ENCODE assay signal across 8 mouse cellular contexts in genomic region chr5:99339790-99340189, GRCm38 (mm10).
DNase-seq lines count a peak whose midpoint lies in the region; ATAC-seq and TF ChIP-seq lines count a peak whose summit lies in the region.

No protein-coding gene starts in this region.

- TF ChIP-seq CTCF in intestine, postnatal 0 days (IDR thresholded peaks at IDR 0.05; ENCODE audit: low read depth) = no peak
- no peak for TF ChIP-seq CTCF in liver, adult 2 months (IDR thresholded peaks at IDR 0.05; ENCODE audit: low read depth, low read length)

- no peaks in the 10 kb centered on the region for H3K27me3 ChIP-seq in intestine, postnatal 0 days (replicated peaks; ENCODE audit: control insufficient read depth, insufficient read depth, low read length)
- no peaks in the 10 kb centered on the region for H3K27me3 ChIP-seq in liver, adult 2 months (ENCODE audit: control insufficient read depth, insufficient read depth, low read length)
- H3K27me3 ChIP-seq in forebrain, embryonic 16.5 days (replicated peaks; ENCODE audit: control insufficient read depth, insufficient read depth, low read length) = no peaks in the 10 kb centered on the region

- no peaks in the 10 kb centered on the region for H3K36me3 ChIP-seq in intestine, postnatal 0 days (ENCODE audit: control insufficient read depth, insufficient read depth)
- no peaks in the 10 kb centered on the region for H3K36me3 ChIP-seq in liver, adult 2 months (ENCODE audit: control insufficient read depth, insufficient read depth, low read length)
- no peaks in the 10 kb centered on the region for H3K36me3 ChIP-seq in forebrain, embryonic 16.5 days (ENCODE audit: control insufficient read depth, insufficient read depth)

- 0 out of 2 replicates have a peak, but pooled peaks cover 3% of the 10 kb centered on the region for H3K4me1 ChIP-seq in intestine, postnatal 0 days (replicated peaks; ENCODE audit: control insufficient read depth, insufficient read depth, low read length)
- H3K4me1 ChIP-seq in liver, adult 2 months (ENCODE audit: control insufficient read depth, insufficient read depth, low read length) = peaks cover 2% of the 10 kb centered on the region; the same call in 1 of the 2 replicates
- H3K4me1 ChIP-seq in forebrain, embryonic 16.5 days (replicated peaks; ENCODE audit: control insufficient read depth, insufficient read depth, low read length) = 0 out of 2 replicates have a peak, but pooled peaks cover 4% of the 10 kb centered on the region

- TF ChIP-seq POLR2A in liver, adult 2 months (IDR thresholded peaks at IDR 0.05; ENCODE audit: extremely low read depth, insufficient read depth, low read length) = no peak

- intact Hi-C loops in gastrocnemius, postnatal 36 days (cut with DNase I) = no loop called here

- WGBS in intestine, postnatal 0 days = 23% methylated on average over 15 of the region's 15 CpGs
- 16% methylated on average over 15 of the region's 15 CpGs for WGBS in liver, adult 2 months
- 75% methylated on average over 15 of the region's 15 CpGs for WGBS in forebrain, embryonic 16.5 days

- H3K4me3 ChIP-seq in intestine, postnatal 0 days (ENCODE audit: low read depth, low read length) = peak overlapping the region; percentile 17; the same call in 1 of the 2 replicates
- H3K4me3 ChIP-seq in liver, adult 2 months (ENCODE audit: insufficient read depth, low read depth, low read length) = peak overlapping the region; percentile 17; the same call in 1 of the 2 replicates
- no peak overlapping the region for H3K4me3 ChIP-seq in forebrain, embryonic 16.5 days (replicated peaks; ENCODE audit: low read length)

- peak overlapping the region; percentile 63 for H3K4me2 ChIP-seq in intestine, postnatal 0 days (replicated peaks; ENCODE audit: low read depth)
- no peak overlapping the region for H3K4me2 ChIP-seq in forebrain, embryonic 16.5 days (ENCODE audit: low read length)

- peak; percentile 28; the same call in 1 of the 2 replicates for ATAC-seq in intestine, postnatal 0 days
- no peak for ATAC-seq in forebrain, embryonic 16.5 days

- peak overlapping the region; percentile 35 for H3K27ac ChIP-seq in intestine, postnatal 0 days (ENCODE audit: low read depth, low read length)
- peak overlapping the region; percentile 90 for H3K27ac ChIP-seq in liver, adult 2 months (replicated peaks; ENCODE audit: insufficient read depth, low read depth, low read length)
- H3K27ac ChIP-seq in forebrain, embryonic 16.5 days (ENCODE audit: low read length) = no peak overlapping the region

- H3K79me2 ChIP-seq in liver, adult 2 months (ENCODE audit: control insufficient read depth, insufficient read depth, low read length) = no peaks in the 10 kb centered on the region

- DNase-seq in embryo, embryonic 9.5 days (ENCODE audit: extremely low spot score) = peak; percentile 9
- DNase-seq in embryo, embryonic 11 days = no peak
- DNase-seq in adrenal gland, postnatal 25 days = peak; percentile 60
- DNase-seq in gastrocnemius, postnatal 36 days = peak; percentile 36 to 59
- peak; percentile 91 for DNase-seq in liver, adult 2 months (ENCODE audit: extremely low read depth, low read depth, low spot score)
- peak; percentile 43 for DNase-seq in ovary, postnatal 10 days (ENCODE audit: low spot score)

- peak overlapping the region; percentile 26 for H3K9ac ChIP-seq in intestine, postnatal 0 days (ENCODE audit: low read depth, low read length)
- H3K9ac ChIP-seq in liver, adult 2 months (ENCODE audit: low read depth, low read length) = peak overlapping the region; percentile 25
- H3K9ac ChIP-seq in forebrain, embryonic 16.5 days (replicated peaks; ENCODE audit: low read depth, low read length) = no peak overlapping the region

- H3K9me3 ChIP-seq in intestine, postnatal 0 days (ENCODE audit: control insufficient read depth) = no peaks in the 10 kb centered on the region
- no peaks in the 10 kb centered on the region for H3K9me3 ChIP-seq in forebrain, embryonic 16.5 days (ENCODE audit: control insufficient read depth, low read length)
